Mouse (Mus musculus) hindbrain, embryonic 12.5 days (tissue): Measurements from ENCODE around the gene Hist2h2aa1. TPM values are rescaled to one million over a fixed set of nuclear protein-coding genes. Genes with fewer than 3 reads are reported as not detected.

ENCODE experiments used
- microRNA-seq: library from miRNA; unstranded; fragments of <30 nt; microRNA quantifications from one replicate; pipeline ENCODE4, GENCODE M21; 2017
- polyA plus RNA-seq: library from polyadenylated mRNA; unstranded; fragments of >200 nt; fragmentation: Nextera tagmentation; extraction: Ambion mirVana; gene quantifications from 2 replicates; pipeline ENCODE4 v1.2.1, GENCODE M21; 2016

The Hist2h2aa1 gene
- polyA plus RNA-seq, 1 experiment from 2014 or later = 16.0 TPM

Small RNA genes within 50 kb of the gene (microRNA-seq; reads per million reads assigned to microRNA genes)
- not detected for gene Gm44492
- not detected for gene Gm47311
- not detected for gene Gm47313

Other genes starting within 250 kb of the Hist2h2aa1 start
- 77.4 and 79.3 TPM in 2 replicates for gene Plekho1, start 249.5 kb upstream of the Hist2h2aa1 start, polyA plus RNA-seq
- 45.4 and 48.3 TPM in 2 replicates for gene Vps45, start 187.0 kb upstream of the Hist2h2aa1 start, polyA plus RNA-seq
- 17.3 and 18.2 TPM in 2 replicates for gene Otud7b, start 141.0 kb upstream of the Hist2h2aa1 start, polyA plus RNA-seq
- gene Mtmr11, start 83.5 kb upstream of the Hist2h2aa1 start, polyA plus RNA-seq = 20.8 and 23.0 TPM in 2 replicates
- 164 and 170 TPM in 2 replicates for gene Sf3b4, start 73.2 kb upstream of the Hist2h2aa1 start, polyA plus RNA-seq
- 44.5 and 44.9 TPM in 2 replicates for gene Sv2a, start 64.3 kb upstream of the Hist2h2aa1 start, polyA plus RNA-seq
- gene Bola1, start 25.8 kb upstream of the Hist2h2aa1 start, polyA plus RNA-seq = 54.4 and 59.8 TPM in 2 replicates
- not detected in 2 replicates for gene Hist2h2ab, start 25.6 kb upstream of the Hist2h2aa1 start, polyA plus RNA-seq
- 4.4 and 7.0 TPM in 2 replicates for gene Hist2h2ac, start 24.6 kb upstream of the Hist2h2aa1 start, polyA plus RNA-seq
- 5.8 and 7.0 TPM in 2 replicates for gene Hist2h2be, start 24.4 kb upstream of the Hist2h2aa1 start, polyA plus RNA-seq
- 4.9 and 6.7 TPM in 2 replicates for gene Hist2h3c2, start 6.4 kb upstream of the Hist2h2aa1 start, polyA plus RNA-seq
- 49.8 and 72.3 TPM in 2 replicates for gene Hist2h2aa2, start 5.2 kb upstream of the Hist2h2aa1 start, polyA plus RNA-seq
- gene Hist2h3c1, start 1.2 kb downstream of the Hist2h2aa1 start, polyA plus RNA-seq = 0.71 and 0.91 TPM in 2 replicates
- gene Hist2h4, start 17.8 kb downstream of the Hist2h2aa1 start, polyA plus RNA-seq = 5.0 and 10.9 TPM in 2 replicates
- 39.7 and 58.2 TPM in 2 replicates for gene Hist2h3b, start 23.2 kb downstream of the Hist2h2aa1 start, polyA plus RNA-seq
- gene Hist2h2bb, start 24.3 kb downstream of the Hist2h2aa1 start, polyA plus RNA-seq = 8.6 and 14.4 TPM in 2 replicates
- gene Fcgr1, start 48.5 kb downstream of the Hist2h2aa1 start, polyA plus RNA-seq = 2.0 TPM in 2 replicates
- gene BC107364, start 206.8 kb downstream of the Hist2h2aa1 start, polyA plus RNA-seq = not detected in 2 replicates